ENCODE assay signal across 10 mouse cellular contexts in genomic region chr19:40490765-40491164, GRCm38 (mm10). TPM values are rescaled to one million over a fixed set of nuclear protein-coding genes. Genes with fewer than 3 reads are reported as not detected.
DNase-seq lines count a peak whose midpoint lies in the region; ATAC-seq and TF ChIP-seq lines count a peak whose summit lies in the region.
"Had no signal": no experiment of that assay in that cellular context is flagged by ENCODE, and none has a peak within 500 bp of the region (broad histone marks: within the 10 kb centered on the region; RNA-seq: fewer than 3 reads in every experiment).

No protein-coding gene starts in this region.

- peak; percentile 16 to 40 for DNase-seq in adrenal gland, postnatal 36 days
- no peak for DNase-seq in adrenal gland, postnatal 25 days
- no peak for DNase-seq in left cerebral cortex, adult 2 months (ENCODE audit: extremely low spot score in 1 of 2, low spot score in 2 of 2)
- no peak for DNase-seq in left cerebral cortex, adult 11 months (ENCODE audit: low spot score)
- peak; percentile 42 to 55 for DNase-seq in heart, postnatal 14 days
- DNase-seq in midbrain, postnatal 0 days (ENCODE audit: low spot score) = no peak
- DNase-seq in gastrocnemius, adult 18-20 months (ENCODE audit: low spot score) = no peak
- DNase-seq in layer of hippocampus, postnatal 14 days (ENCODE audit: low spot score in 2 of 2) = no peak
- DNase-seq: B cell, adult 2 months had no signal

- no peak; the same call in 1 of the 2 replicates for TF ChIP-seq CTCF in left cerebral cortex, adult 2 months (IDR thresholded peaks at IDR 0.05)
- no peak for TF ChIP-seq CTCF in midbrain, postnatal 0 days (IDR thresholded peaks at IDR 0.05)

- peaks cover 34% of the 10 kb centered on the region; the same call in 1 of the 2 replicates for H3K4me1 ChIP-seq in midbrain, postnatal 0 days (ENCODE audit: insufficient read depth, low read length)

- H3K4me3 ChIP-seq in left cerebral cortex, adult 2 months = no peak overlapping the region
- no peak overlapping the region for H3K4me3 ChIP-seq in midbrain, postnatal 0 days (ENCODE audit: low read depth, low read length)

- no peaks in the 10 kb centered on the region for H3K27me3 ChIP-seq in midbrain, postnatal 0 days (ENCODE audit: insufficient read depth, low read length)

- no peak for ATAC-seq in midbrain, postnatal 0 days (ENCODE audit: low FRiP score)
- ATAC-seq: forebrain, embryonic 16.5 days had no signal

- WGBS in midbrain, postnatal 0 days = 78% methylated on average over 8 of the region's 8 CpGs

- peak overlapping the region; percentile 15; the same call in 1 of the 2 replicates for H3K27ac ChIP-seq in left cerebral cortex, adult 2 months
- H3K27ac ChIP-seq in midbrain, postnatal 0 days (ENCODE audit: low read depth, low read length) = peak overlapping the region; percentile 26

- H3K9me3 ChIP-seq in midbrain, postnatal 0 days (ENCODE audit: low read length) = no peaks in the 10 kb centered on the region

- no peak overlapping the region for H3K4me2 ChIP-seq in midbrain, postnatal 0 days (ENCODE audit: low read depth, low read length, poor library complexity, severe bottlenecking)

- intact Hi-C loops in left cerebral cortex, adult 2 months (cut with DNase I) = no loop called here
- intact Hi-C loops in heart, postnatal 14 days (cut with DNase I) = loop anchor here (2.0 kb wide), 1 partner anchor 18 kb away; no protein-coding TSS in a partner anchor

- no peaks in the 10 kb centered on the region for H3K36me3 ChIP-seq in midbrain, postnatal 0 days (ENCODE audit: insufficient read depth, low read length)

- H3K9ac ChIP-seq in midbrain, postnatal 0 days (replicated peaks; ENCODE audit: low read length, poor library complexity, severe bottlenecking) = no peak overlapping the region

RNA-seq across cellular contexts. Expression of gene Sorbs1, which starts 22.8 kb away (rescaled TPM):
- 100 to 1,000 TPM in 1 of 2 experiments, 10 to 100 TPM in 1; 90.0 to 111 TPM for total RNA-seq in adrenal gland, postnatal 36 days (2021)
- total RNA-seq in adrenal gland, postnatal 25 days (2021) = 66.4 and 76.7 TPM in 2 replicates
- 100 to 1,000 TPM; 160 to 161 TPM for total RNA-seq in left cerebral cortex, adult 2 months (2021)
- total RNA-seq in heart, postnatal 14 days (2021) = 100 to 1,000 TPM; 523 to 539 TPM
- total RNA-seq in midbrain, postnatal 0 days (2014; rRNA removed) = 53.1 and 74.1 TPM in 2 replicates
- polyA plus RNA-seq in midbrain, postnatal 0 days (2015; fragmentation: Nextera tagmentation; extraction: Ambion mirVana) = 55.6 and 60.4 TPM in 2 replicates
- total RNA-seq in gastrocnemius, adult 18-20 months (2021) = 100 to 1,000 TPM; 148 to 249 TPM
- 100 to 1,000 TPM; 182 to 186 TPM for total RNA-seq in layer of hippocampus, postnatal 14 days (2021)

Comparison
In these comparisons a context has a peak if more than half of its experiments do, and no peak if none do; other contexts are left out.
1. DNase-seq: peak in adrenal gland, postnatal 36 days (2 of 2) and heart, postnatal 14 days (2 of 2); none in adrenal gland, postnatal 25 days (single experiment), left cerebral cortex, adult 2 months (0 of 2), left cerebral cortex, adult 11 months (single experiment), midbrain, postnatal 0 days (single experiment), gastrocnemius, adult 18-20 months (single experiment) and layer of hippocampus, postnatal 14 days (0 of 2).